Mouse (Mus musculus) cerebellum, adult (tissue): ENCODE results near the gene Tlr5.

Source experiments
- ATAC-seq: cut with Nextera tagmentation; 2 replicates; pipeline ENCODE4 v1.9.2; 2017; ENCODE audit warnings: mild to moderate bottlenecking, moderate library complexity, mixed read lengths; ENCODE audit not compliant: insufficient number of reproducible peaks, low FRiP score, low TSS enrichment

The Tlr5 gene

GRCm38 (mm10) chr1:182986750-182987149, 32.2 kb downstream of the Tlr5 start:
- ATAC-seq, result no peak

- ATAC-seq, result no peak
These were observed 33.2 kb downstream of the Tlr5 start for GRCm38 (mm10) chr1:182987801-182988200.

- no peak for ATAC-seq
These were observed 34.1 kb downstream of the Tlr5 start for GRCm38 (mm10) chr1:182988646-182989045.

GRCm38 (mm10) chr1:182990092-182990762, 35.6 kb downstream of the Tlr5 start:
- ATAC-seq, result no peak

- ATAC-seq, result peak; percentile 79
These were observed 36.6 kb downstream of the Tlr5 start for GRCm38 (mm10) chr1:182991002-182991778.
